Mouse (Mus musculus): ENCODE measurements around the gene Cenpu.

The Cenpu gene

DNA sequence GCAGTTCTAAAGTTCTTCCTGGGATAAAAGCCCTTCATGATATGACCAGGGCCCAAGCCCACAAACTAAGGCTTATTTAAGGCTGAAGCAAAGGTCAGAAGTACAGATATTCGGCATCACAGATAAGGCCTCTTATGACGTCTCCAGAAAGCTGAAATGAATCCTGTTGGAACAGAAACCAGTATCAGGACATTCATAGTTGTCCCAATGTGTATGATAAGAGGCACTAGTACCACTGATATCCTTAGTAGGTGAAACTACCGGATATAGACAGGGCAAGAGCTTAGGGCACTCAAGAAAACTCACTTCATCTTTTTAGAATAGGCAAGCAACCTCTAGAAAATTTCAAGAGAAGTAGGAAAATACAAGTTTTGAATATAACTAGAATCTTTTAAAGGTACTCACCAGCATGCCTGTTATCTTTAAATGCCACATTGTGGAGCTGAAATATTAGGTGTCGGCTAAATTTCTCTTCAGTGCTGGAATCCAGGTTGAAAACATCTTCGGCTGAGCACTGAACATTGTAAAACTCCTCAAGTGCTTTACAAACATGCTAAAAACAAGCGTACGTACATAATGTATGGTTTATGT is 47.6 kb downstream of the Cenpu start:
- DNase-seq (ENCODE audit: low read depth) = peak; percentile 33

DNA sequence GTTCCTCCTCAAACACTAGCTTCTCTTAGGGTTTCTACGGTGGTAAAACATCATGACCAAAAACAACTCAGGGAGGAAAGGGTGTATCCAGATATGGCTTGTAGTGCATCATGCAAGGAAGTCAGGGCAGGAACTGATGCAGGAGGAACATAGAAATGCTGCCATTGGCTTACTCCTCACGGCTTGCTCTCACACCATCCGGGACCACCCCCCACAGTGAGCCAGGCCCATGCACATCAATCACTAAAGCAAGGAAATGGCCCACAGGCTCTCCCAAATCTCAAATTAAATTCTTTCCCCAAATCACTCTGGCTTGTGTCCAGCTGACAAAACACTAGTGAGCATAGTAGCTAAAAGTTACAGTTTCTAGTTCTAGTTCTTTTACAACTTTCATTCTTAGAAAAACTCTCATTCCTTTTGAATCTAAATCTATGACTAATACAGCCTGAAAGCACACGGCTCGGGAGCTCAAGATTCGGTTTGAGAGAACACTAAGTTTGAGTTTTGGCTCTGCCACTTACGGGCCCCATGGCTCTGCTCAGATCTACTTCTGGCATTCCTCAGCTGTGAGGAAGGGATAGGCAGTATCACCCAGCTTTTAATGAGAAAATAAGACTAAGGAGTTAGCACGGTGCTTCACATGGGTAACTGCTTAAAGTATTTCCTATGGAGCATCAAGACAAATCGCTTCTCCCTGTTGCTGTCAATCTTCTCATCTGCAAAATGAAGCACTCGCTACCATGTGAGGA is 49.3 kb downstream of the Cenpu start:
- DNase-seq (ENCODE audit: low read depth) = no peak

DNA sequence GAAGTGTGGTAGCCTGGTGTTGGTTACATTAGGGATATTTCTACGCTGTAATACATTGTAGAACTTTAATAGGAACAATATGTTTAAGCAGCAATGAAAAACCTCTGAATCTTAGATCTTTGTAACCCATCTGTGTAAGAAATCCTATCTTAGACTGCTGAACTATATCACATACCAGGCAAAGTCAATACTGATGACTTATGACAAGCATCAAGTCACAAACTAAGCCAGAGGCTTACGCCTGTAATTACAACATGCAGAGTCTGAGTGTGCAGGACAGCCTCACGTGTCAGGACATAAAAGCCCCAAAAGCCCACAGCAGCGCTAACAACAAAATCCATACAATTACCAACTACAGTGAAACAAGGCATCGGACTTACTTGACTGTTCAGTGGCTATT is 51.8 kb downstream of the Cenpu start:
- DNase-seq (ENCODE audit: low read depth) = no peak

DNA sequence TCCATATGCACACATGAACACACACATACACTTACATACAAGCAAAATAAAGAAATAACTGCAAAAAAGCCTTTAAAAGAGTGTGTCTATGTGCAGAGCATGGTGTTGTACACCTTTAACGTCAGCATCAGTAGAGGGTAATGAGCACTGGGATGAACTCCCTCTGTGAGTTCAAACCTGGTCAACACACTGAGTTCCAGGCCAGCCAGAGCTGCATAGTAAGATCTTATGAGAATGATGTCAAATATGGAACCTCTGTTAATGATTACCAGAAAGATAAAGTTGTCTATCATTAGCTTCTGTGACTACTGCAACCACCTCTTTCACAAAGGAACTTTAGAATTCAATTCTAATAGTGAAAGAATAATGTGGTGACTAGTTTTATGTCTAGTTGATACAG is 55.1 kb downstream of the Cenpu start:
- DNase-seq (ENCODE audit: low read depth) = no peak

DNA sequence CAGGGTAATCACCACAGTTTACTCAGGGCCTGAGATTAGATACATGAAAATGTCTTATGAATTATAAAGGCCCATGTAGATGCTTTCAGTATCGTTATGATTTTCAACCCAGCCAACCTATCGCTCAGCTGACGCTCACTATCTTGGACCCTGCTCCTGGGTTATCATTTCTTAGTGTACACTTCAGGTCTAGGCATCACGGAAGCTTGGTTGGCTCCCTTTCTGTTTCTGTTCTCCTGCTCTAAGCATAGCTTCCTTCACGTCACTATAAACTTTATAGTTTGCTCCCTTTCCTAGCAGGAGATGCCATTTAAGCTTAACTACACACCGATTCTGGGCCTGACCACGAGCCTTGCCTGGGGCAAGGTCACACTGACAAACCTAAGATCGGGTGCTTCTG is 59.7 kb downstream of the Cenpu start:
- DNase-seq (ENCODE audit: low read depth) = no peak

DNA sequence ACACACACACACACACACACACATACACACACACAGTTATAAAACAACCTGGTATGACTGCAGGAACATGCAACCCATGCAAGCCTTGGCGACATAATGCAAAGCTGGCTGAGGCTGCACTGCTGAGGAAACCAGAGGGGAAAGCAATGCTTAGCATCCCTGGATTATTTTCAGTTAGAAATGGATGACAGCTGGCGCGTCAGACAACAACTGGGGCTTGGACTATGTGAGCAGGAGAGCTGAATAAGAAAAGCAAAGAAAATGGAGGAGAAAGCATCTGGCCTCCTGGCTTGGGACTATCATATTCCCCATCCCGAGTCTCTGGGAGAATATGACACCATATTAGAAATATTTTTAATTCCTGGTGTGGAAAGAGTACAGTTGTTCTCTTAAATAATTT is 61.1 kb downstream of the Cenpu start:
- no peak for DNase-seq (ENCODE audit: low read depth)

DNA sequence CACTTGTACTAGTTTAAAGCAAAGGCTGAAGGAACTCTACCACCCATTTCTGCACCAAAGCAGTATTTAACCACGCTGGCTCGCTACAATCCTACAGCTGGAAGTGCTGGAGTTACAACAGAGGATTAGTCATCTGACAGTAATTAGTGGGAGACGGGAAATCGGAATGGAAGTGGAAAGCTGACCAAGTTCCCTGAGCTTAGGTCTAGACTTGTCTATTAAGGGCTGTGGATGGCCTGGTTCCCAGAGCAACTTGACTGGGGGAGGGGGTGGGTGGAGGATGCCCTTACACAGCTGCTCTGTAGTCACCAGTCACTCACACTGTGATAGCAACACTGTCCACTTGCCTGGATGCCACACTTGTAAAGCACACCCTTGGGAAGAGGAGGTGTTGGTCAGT is 61.5 kb downstream of the Cenpu start:
- no peak for DNase-seq (ENCODE audit: low read depth)

DNA sequence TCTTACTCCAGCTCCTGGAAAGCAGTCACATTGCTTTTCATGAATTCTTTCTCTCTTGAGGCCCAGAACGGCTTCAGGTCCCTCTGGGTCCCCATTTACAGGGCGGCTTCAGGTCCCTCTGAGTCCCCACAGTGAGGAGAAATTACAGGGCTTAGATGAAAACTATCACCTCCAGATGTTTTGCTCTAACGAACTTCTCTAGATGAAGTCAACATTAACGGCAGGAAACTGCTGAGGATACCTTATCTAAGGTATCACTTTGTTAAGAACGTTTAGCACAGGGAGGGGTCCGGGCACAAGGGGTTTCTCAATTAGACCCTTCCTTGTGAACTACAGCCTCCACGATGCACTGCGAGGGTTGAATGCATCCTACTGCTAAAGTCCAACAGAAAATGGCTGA is 64.1 kb downstream of the Cenpu start:
- DNase-seq (ENCODE audit: low read depth) = peak; percentile 30

DNA sequence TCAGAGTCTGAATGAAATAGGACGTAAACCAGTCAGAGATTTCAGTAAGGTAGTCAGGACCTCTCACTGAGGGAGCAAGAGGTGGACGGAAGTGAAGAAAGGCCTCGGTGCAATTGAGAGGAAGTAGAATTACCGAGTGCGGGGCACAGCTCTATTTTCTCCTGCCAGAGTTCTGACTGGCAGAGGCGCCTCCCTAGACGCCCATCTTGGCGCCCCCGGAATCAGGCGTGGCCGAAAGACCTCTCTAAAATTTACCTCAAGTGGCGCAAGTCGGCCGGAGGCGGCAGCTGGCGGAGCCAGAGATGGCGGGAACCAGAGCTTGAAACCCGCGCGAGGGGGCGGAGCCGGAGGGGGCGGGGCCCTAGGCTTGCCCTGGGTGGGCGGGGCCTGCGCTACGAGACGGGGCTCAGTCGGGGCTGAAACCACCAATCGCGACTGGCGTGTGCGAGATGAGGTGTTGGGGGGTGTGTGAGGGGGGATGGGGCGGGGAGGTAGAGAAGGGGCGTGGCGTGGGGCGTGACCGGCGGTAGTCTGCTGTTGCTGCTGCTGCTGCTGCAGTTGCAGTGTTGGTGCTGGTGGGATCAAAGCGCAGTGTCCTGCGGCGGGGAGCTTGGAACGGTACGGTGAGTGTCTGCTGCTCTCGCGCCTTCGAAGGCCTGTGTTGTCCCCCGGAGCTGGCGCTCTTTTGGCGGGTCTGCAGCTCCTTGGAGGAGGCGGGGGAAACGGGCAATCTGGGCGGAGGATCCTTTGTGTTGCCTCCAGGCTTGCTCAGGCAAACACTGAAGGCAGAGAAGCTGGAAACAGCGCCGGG is 65.3 kb downstream of the Cenpu start, which contains the start of the genes Primpol and Casp3:
TSS of gene Primpol (minus strand) at position 334 of the 811 bp plus-strand sequence.
TSS of gene Casp3 (plus strand) at position 413 of the 811 bp plus-strand sequence.
- DNase-seq (ENCODE audit: low read depth) = peak; percentile 94

DNA sequence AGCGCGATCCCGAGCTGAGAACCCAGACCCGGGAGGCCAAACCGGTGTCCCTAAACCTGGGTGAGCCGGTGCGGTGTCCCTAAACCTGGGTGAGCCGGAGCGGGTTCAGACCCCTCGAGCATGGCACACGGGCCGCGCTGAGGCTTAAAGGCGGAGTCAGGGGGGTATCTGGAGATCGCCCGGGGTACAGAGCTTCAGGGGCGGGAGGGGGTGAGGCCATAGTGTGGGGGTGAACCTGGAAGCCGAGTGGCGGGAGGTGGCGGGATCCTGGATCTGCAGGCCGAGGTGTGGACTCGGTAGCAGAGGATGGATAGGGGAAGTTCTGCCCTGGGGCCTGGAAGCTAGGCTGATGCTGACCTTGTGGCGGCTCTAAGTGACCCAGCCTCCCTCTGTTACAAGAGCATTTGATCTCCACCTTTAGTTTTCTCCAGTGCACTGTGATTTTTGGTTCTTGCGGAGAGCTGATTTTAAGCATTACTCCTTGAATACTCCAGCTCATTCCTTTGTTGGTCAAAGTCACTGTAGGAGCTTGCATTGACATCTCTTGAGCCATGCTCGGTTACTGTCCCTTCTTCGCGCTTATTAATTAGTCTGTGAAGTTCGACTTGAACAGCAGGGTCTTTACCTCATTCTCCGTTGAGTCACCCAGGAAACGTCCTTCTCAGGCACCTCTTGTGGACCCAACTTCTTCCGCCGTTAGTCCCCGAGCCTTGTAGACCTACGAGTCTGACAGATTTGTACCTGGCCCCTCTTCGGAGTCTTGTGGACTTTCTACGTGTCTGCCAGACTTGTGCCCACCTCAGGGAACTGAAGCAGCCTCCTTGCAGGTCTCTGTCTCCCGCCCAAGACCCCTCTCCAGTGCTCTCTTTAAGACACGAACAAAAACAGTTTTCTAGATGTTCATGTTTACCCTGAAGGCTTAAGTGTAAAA is 66.1 kb downstream of the Cenpu start:
- no peak for DNase-seq (ENCODE audit: low read depth)

DNA sequence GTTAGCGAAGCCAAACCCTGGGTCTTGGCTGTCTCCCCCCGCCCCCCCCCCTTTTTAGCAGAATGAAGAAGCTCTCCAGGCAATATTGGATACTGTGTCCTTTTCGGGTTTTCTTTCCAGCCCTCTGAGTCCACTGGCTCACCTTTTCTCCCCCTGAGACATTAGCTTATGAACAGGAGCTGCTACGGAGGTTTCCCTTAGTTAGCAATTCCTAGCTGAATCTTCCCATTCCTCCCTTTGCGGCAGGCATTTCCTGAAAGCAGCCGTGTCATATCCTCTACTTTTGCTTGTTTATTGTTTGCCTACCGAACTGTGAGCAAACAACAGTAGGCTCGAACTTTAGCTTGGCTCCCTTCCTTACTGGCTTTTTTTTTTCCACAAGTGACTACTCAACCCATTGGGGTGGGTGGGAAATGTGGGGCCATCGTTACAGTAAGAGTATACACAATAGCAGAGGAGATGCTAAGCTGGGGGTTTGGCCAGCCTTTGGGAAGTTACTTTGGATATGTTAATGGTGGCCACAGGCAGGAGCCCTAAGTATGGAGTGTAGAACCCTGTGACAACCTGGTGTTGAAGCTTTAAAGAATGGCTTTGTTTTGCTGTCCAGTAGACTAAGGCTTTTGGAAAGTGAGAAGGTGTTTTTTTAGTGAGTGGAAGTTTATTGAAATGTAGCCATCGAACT is 67.0 kb downstream of the Cenpu start:
- DNase-seq (ENCODE audit: low read depth) = no peak

DNA sequence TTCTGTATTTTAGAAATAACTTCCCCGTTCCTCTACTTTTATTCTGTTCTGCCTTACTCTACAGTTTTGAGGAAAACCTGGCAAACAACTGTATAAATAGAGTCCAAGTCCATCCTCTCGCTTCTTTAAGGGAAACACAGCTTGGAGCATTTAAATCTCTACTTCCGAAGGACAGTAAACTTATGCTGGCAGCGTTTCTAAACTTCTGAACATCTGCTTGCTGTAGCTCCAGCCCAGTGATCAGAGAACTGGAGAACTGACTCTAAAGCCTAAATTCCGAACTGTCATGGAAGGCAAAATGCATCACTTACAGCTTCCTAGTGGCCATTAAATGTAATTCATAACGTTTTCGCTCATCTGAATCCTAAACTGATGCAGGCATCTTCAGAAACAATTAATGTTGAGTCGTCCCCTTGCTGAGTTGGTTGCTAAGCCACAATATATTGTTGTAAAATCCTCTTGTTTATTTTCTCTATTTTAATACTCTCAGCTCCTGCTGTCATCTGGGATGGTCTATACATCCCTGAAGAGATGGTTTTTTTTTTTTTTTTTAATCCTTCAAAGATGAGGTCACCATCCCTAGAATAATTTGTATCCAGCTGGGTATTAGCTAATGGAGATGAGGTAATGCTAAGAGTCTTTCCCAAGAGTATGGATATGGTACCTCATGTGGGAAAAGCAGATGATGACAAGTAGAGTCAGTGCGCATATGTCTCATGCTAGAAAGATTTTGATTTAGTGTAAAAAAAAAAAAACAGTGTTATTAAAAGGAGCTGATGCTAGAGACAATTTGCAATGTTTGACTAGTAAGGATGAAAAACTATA is 70.8 kb downstream of the Cenpu start:
- DNase-seq (ENCODE audit: low read depth) = no peak

DNA sequence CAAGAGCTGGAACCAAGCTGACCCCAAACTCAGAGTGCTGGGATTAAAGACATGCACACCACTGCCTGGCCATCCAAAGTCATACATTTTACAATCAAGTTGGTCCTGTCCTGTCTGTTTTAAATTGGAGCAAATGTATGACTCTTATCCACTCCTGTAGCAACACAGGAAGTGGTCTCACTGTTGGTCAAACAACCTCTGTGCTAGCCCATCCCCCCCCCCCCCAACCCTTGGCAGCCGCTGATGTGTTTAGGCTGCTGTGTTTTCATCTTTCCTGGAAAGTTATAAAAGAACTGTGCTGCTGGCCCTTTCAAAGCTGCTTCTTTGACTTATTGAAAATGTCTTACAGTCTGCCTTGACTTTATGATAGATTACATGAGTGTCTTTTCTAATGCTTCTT is 73.3 kb downstream of the Cenpu start:
- no peak for DNase-seq (ENCODE audit: low read depth)

DNA sequence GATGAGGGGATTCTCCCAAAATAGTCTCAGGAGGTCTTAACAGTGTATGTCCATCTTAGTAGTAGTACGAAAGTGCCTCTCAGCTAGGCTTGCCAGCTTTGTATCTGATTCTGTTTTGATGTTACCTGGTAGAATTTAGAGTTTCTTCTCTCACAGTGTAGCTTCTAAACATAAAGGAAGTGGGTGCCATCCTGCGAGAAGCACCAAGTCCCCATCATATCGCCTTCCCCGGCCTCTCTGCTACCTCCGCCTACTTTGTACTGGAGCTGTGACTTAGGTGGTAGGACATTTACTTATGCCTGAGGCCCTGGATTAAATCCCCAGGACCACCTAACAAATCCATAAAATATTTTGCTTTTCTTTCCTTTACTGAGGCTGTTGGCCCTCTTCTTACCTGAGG is 74.8 kb downstream of the Cenpu start:
- DNase-seq (ENCODE audit: low read depth) = no peak

DNA sequence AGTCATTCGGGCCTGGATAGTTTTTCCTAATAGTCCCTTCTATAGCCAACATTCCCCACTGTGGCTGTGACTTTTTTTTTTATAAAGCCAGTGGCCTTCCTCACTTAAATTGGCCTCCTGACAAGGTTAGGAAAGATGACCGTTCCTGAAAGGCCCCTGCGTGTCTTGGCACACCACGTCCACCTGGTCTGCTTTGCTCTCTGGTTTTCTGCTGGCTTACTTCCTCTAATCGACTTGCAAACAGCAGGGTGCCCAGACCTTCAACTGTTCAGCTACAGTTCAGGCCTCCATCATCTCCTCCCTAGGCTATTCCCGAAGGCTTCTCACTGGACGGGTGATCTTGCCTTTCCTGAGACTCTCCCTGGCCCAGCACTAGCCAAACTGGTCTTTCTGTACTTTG is 76.1 kb downstream of the Cenpu start:
- no peak for DNase-seq (ENCODE audit: low read depth)

DNA sequence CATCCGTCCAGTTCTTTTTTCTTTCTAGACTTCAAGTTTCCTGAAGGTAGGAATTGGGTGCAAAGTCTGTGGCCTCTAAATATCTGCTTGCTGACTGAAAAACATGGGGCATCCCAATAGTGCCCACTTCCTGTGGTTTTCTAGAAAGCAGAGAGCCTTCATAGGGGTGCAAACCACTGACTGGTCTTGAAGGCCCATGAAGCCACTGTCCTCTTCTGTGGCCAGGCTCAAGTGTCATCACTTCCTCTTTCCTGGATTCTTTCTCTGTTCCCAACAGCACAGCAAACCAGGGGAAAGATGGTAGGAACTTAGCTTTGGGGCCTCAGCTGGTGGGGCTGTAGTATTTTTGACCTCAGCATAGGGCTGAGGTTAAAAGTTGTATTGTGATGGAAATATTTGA is 76.8 kb downstream of the Cenpu start:
- no peak for DNase-seq (ENCODE audit: low read depth)

Measured in c-Kit-positive CD71-positive TER-119-negative erythroid progenitor cells, embryonic 14.5 days (primary cell).